Mouse (Mus musculus) forebrain, embryonic 14.5 days (tissue): Measurements from ENCODE around the gene Pecam1. TPM values are rescaled to one million over a fixed set of nuclear protein-coding genes. Genes with fewer than 3 reads are reported as not detected.

Experiments
- ATAC-seq: fragments of 200-750 bp; cut with Nextera tagmentation; 2 replicates; pipeline ENCODE4 v1.8.0; 2017; ENCODE audit warnings: mild to moderate bottlenecking, moderate library complexity
- DNase-seq: peaks from one replicate; pipeline ENCODE4 v3.0.0-alpha.2; 2015; ENCODE audit warnings: low spot score
- H3K27ac ChIP-seq: fragments of 300-500 bp; sonication (generic); 2 replicates; pipeline ENCODE4 v1.5.1; 2014; ENCODE audit warnings: low read depth, mild to moderate bottlenecking, control low read depth, low read length, moderate library complexity
- H3K27me3 ChIP-seq: fragments of 300-500 bp; sonication (generic); replicated peaks from 2 replicates; pipeline ENCODE4 v1.6.1; 2014; ENCODE audit warnings: low read length, control low read depth, mixed read lengths; ENCODE audit not compliant: control insufficient read depth, insufficient read depth
- H3K36me3 ChIP-seq: fragments of 300-500 bp; sonication (generic); 2 replicates; pipeline ENCODE4 v1.6.1; 2014; ENCODE audit warnings: low read length, control low read depth; ENCODE audit not compliant: control insufficient read depth, insufficient read depth
- H3K4me1 ChIP-seq: fragments of 300-500 bp; sonication (generic); 2 replicates; pipeline ENCODE4 v1.6.1; 2014; ENCODE audit warnings: antibody characterized with exemption, low read length, control low read depth; ENCODE audit not compliant: control insufficient read depth, insufficient read depth
- H3K4me2 ChIP-seq: fragments of 300-500 bp; sonication (generic); 2 replicates; pipeline ENCODE4 v1.6.1; 2014; ENCODE audit warnings: mild to moderate bottlenecking, control low read depth, low read length
- H3K4me3 ChIP-seq: fragments of 300-500 bp; sonication (generic); 2 replicates; pipeline ENCODE4 v1.5.1; 2014; ENCODE audit warnings: low read depth, low read length, control low read depth
- H3K9ac ChIP-seq: fragments of 300-500 bp; sonication (generic); 2 replicates; pipeline ENCODE4 v1.6.1; 2014; ENCODE audit warnings: mild to moderate bottlenecking, low read length, control low read depth, moderate library complexity
- H3K9me3 ChIP-seq: fragments of 300-500 bp; sonication (generic); replicated peaks from 2 replicates; pipeline ENCODE4 v1.6.1; 2016; ENCODE audit warnings: low read length, control low read depth, mixed read lengths; ENCODE audit not compliant: control insufficient read depth
- WGBS: fragments of 180-500 bp; shearing (Covaris S2); extraction: QIAGEN DNeasy Blood & Tissue Kit; methylation state at CpG from one replicate; pipeline ENCODE4 v1.1.7; 2014; 5-methylcytosine and 5-hydroxymethylcytosine counted together
- polyA plus RNA-seq: library from polyadenylated mRNA; unstranded; fragments of >200 nt; fragmentation: Nextera tagmentation; extraction: Ambion mirVana; gene quantifications from 2 replicates; pipeline ENCODE4 v1.2.1, GENCODE M21; 2014

The Pecam1 gene
- polyA plus RNA-seq, 1 experiment from 2014 or later, result 16.8 TPM

DNA sequence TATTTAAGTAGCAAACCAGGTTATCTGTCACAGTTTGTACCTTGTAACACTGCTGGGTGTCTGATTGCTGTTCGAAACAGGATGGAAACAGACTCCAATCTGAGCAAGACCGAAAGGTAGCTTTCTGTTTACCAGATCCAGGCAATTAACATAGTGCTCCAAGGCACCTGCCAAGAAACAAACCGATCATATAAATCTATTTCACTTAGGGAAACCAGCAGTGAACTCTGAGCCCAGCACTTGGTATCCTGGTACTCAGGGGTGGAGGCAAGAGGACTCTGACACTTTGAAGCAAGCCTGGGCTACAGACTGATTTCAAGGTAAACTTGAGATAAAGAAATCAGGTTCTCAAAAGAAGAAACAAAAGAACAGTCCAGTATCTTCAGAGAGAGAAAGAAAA lies 27.0 kb upstream of the Pecam1 start:
- Histone ChIP-seq H3K9ac (no peak overlapping the region), H3K27ac (no peak overlapping the region), H3K4me2 (no peak overlapping the region), H3K4me3 (no peak overlapping the region), H3K36me3 (peaks cover 65% of the 10 kb centered on the region), H3K4me1 (no peaks in the 10 kb centered on the region), H3K9me3 (no peaks in the 10 kb centered on the region), H3K27me3 (no peaks in the 10 kb centered on the region)
- WGBS, result 91% methylated on average over 3 of the region's 3 CpGs
- no peak for DNase-seq
- no peak for ATAC-seq

DNA sequence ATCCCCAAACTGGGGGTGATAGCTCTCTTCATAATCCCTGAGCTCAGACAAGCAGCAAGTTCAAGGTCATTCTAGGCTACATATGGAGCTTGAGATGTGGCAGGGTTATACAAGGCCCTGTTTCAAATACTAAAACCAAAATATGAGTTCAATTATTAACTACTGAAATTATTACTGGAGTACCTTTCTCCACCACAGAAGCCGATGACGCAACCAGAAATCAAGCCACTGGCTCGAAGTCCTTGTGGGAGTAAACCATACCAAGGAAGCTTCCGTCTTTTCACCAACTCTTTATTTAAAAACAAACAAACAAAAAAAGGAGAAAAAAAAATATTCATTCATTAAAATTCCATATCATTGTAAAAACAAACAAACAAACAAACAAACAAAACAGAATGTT lies 26.5 kb upstream of the Pecam1 start:
- H3K4me3 ChIP-seq, result no peak overlapping the region
- H3K27me3 ChIP-seq, result no peaks in the 10 kb centered on the region
- no peak for ATAC-seq
- no peak overlapping the region for H3K27ac ChIP-seq
- no peaks in the 10 kb centered on the region for H3K9me3 ChIP-seq
- DNase-seq, result no peak
- H3K4me2 ChIP-seq, result no peak overlapping the region
- H3K36me3 ChIP-seq, result peaks cover 65% of the 10 kb centered on the region
- H3K4me1 ChIP-seq, result no peaks in the 10 kb centered on the region
- 97% methylated on average over 4 of the region's 4 CpGs for WGBS
- H3K9ac ChIP-seq, result no peak overlapping the region

- Histone ChIP-seq H3K9me3 (no peaks in the 10 kb centered on the region), H3K4me2 (no peak overlapping the region), H3K4me3 (no peak overlapping the region), H3K27me3 (no peaks in the 10 kb centered on the region), H3K4me1 (no peaks in the 10 kb centered on the region), H3K9ac (no peak overlapping the region), H3K36me3 (peaks cover 76% of the 10 kb centered on the region), H3K27ac (no peak overlapping the region)
- WGBS, result 90% methylated on average over 9 of the region's 9 CpGs
- DNase-seq (no peak), ATAC-seq (no peak)
These were observed 22.6 kb upstream of the Pecam1 start for GRCm38 (mm10) chr11:106773061-106773460.

DNA sequence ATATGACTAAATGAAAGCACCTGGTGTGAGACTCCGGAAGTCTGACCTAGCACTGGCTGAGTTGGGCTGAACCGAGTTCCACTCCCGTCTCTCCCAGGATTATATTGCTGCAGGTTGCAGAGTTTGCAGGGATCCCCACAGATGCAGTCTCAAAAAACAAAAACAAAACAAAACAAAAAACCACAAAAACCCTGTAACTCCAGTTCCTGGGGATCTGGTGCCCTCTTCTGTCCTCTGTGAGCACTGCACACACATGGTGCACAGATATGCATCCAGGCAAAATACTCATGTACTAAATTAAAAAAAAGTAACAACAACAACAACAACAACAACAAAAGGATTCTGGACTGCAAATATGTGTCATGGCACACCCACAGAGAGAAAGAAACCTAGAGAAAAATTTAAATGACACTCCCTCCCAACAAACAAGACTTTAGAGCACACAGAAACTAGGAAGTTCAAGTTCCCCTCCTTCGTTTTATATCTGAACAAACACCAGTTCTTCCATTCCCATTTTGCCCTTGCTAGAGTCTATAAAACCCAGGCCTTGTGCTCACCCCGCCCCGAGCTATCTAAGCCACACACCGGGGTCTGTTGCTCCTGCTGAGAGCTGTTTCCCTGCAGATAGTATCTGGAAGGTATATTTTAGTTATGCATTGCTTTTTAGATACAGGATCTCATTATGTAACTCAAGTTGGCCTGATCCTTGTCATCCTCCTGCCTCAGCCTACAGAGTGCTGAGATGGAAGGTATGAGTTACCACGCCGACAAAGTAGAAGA lies 20.0 kb upstream of the Pecam1 start:
- Histone ChIP-seq H3K4me2 (no peak overlapping the region), H3K36me3 (peaks cover 78% of the 10 kb centered on the region)
- no peak for DNase-seq

GRCm38 (mm10) chr11:106767516-106767915 lies 17.1 kb upstream of the Pecam1 start:
- H3K9ac ChIP-seq, result no peak overlapping the region
- no peaks in the 10 kb centered on the region for H3K4me1 ChIP-seq
- no peak for ATAC-seq
- H3K36me3 ChIP-seq, result peaks cover 53% of the 10 kb centered on the region
- no peak overlapping the region for H3K4me2 ChIP-seq
- H3K4me3 ChIP-seq, result no peak overlapping the region
- no peaks in the 10 kb centered on the region for H3K27me3 ChIP-seq
- DNase-seq, result no peak
- no peak overlapping the region for H3K27ac ChIP-seq
- no peaks in the 10 kb centered on the region for H3K9me3 ChIP-seq
- WGBS, result 93% methylated on average over 4 of the region's 4 CpGs

More for the DNA sequence above, 20.0 kb upstream of the Pecam1 start:
- no peak for ATAC-seq
- Histone ChIP-seq H3K27me3 (no peaks in the 10 kb centered on the region), H3K4me1 (no peaks in the 10 kb centered on the region), H3K27ac (no peak overlapping the region), H3K4me3 (no peak overlapping the region), H3K9ac (no peak overlapping the region), H3K9me3 (no peaks in the 10 kb centered on the region)
- WGBS, result 95% methylated on average over 9 of the region's 9 CpGs

DNA sequence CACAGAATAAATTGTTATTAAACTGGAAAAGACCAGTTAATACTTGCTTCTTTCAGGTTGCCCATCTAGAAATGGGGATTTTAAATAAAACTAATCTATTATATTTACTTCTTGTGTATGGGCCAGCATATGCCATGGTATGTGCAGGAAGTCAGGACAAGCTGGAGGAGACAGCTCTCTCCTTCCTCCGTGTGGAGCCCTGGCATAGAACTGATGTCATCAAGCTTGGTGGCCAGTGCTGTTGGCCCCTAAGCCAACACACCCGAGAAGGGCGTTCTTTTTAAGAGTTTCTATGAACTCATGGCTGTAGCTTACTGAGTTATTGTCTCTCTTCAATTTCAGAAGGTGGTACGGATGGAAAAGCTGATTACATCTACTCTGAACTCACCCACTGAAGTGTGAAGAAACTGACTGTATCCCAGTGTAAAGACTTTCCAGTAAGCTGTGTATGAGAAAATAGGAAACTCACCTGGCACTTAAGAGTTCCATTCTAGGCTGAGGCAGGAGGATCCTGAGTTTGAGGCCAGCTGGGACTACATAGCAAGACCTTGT lies 16.3 kb upstream of the Pecam1 start:
- Histone ChIP-seq H3K9me3 (no peaks in the 10 kb centered on the region), H3K9ac (no peak overlapping the region), H3K4me1 (no peaks in the 10 kb centered on the region), H3K4me2 (no peak overlapping the region), H3K4me3 (no peak overlapping the region), H3K27me3 (no peaks in the 10 kb centered on the region), H3K27ac (no peak overlapping the region), H3K36me3 (peaks cover 48% of the 10 kb centered on the region)
- no peak for ATAC-seq
- DNase-seq, result no peak
- WGBS, result 94% methylated on average over 4 of the region's 4 CpGs

GRCm38 (mm10) chr11:106762800-106763185 lies 12.4 kb upstream of the Pecam1 start:
- Histone ChIP-seq H3K4me3 (no peak overlapping the region), H3K36me3 (peaks cover 16% of the 10 kb centered on the region; the same call in 1 of the 2 replicates), H3K4me2 (no peak overlapping the region), H3K9ac (no peak overlapping the region), H3K9me3 (no peaks in the 10 kb centered on the region), H3K4me1 (no peaks in the 10 kb centered on the region), H3K27ac (no peak overlapping the region), H3K27me3 (no peaks in the 10 kb centered on the region)
- ATAC-seq, result no peak
- WGBS, result 78% methylated on average over 9 of the region's 9 CpGs
- DNase-seq, result no peak

GRCm38 (mm10) chr11:106762139-106762799 lies 11.8 kb upstream of the Pecam1 start:
- Histone ChIP-seq H3K9ac (no peak overlapping the region), H3K27ac (no peak overlapping the region), H3K9me3 (no peaks in the 10 kb centered on the region), H3K4me1 (no peaks in the 10 kb centered on the region), H3K4me3 (no peak overlapping the region), H3K27me3 (no peaks in the 10 kb centered on the region), H3K4me2 (no peak overlapping the region), H3K36me3 (peaks cover 12% of the 10 kb centered on the region; the same call in 1 of the 2 replicates)
- ATAC-seq, result no peak
- DNase-seq, result no peak
- WGBS, result 64% methylated on average over 5 of the region's 5 CpGs

GRCm38 (mm10) chr11:106760511-106760910 lies 10.1 kb upstream of the Pecam1 start:
- DNase-seq (no peak), ATAC-seq (no peak)
- 94% methylated on average over 5 of the region's 5 CpGs for WGBS
- H3K9me3 ChIP-seq, result no peaks in the 10 kb centered on the region
- no peak overlapping the region for H3K4me2 ChIP-seq
- no peaks in the 10 kb centered on the region for H3K27me3 ChIP-seq
- H3K4me3 ChIP-seq, result no peak overlapping the region
- no peaks in the 10 kb centered on the region for H3K4me1 ChIP-seq
- no peak overlapping the region for H3K27ac ChIP-seq
- 0 out of 2 replicates have a peak, but pooled peaks cover 3% of the 10 kb centered on the region for H3K36me3 ChIP-seq
- H3K9ac ChIP-seq, result no peak overlapping the region
